Mouse (Mus musculus) cortical plate, adult 2 months (tissue): ENCODE results near the gene Ate1.

Experiments
- CTCF ChIP-seq: fragments of 200-500 bp; IDR thresholded peaks from 2 replicates; pipeline ENCODE4 v1.5.1; 2011; ENCODE audit warnings: mild to moderate bottlenecking, control low read depth, low read length; ENCODE audit not compliant: insufficient read depth; ENCODE audit errors: extremely low read depth
- POLR2A ChIP-seq: fragments of 200-500 bp; IDR thresholded peaks from 2 replicates; pipeline ENCODE4 v1.6.1; 2011; ENCODE audit warnings: mild to moderate bottlenecking, low read length, control low read depth; ENCODE audit not compliant: insufficient read depth; ENCODE audit errors: extremely low read depth

- no peak for TF ChIP-seq POLR2A
- TF ChIP-seq CTCF: no peak
Observed at GRCm38 (mm10) chr7:130558592-130558991, 38.4 kb upstream of the Ate1 start.
